Mouse (Mus musculus) left cerebral cortex, adult 6 months (tissue): ENCODE results near the gene Pde6d. TPM values are rescaled to one million over a fixed set of nuclear protein-coding genes. Genes with fewer than 3 reads are reported as not detected.

Source experiments
- long read RNA-seq, 2 experiments: library from polyadenylated mRNA; unstranded; transcript quantifications; one replicate each; pipeline ENCODE4 v2.0.0; 2019 to 2020
- polyA plus RNA-seq: library from polyadenylated mRNA; unstranded; fragments of <200 nt; fragmentation: Nextera tagmentation; gene quantifications from 2 replicates; pipeline ENCODE4 v1.2.3, GENCODE M21; 2021

The Pde6d gene
- 72.0 and 74.9 TPM in 2 replicates for polyA plus RNA-seq
- long read RNA-seq, experiment 1, transcript Pde6d-201 (5 exons, 1,159 nt): major isoform, 84 of 93 reads
- long read RNA-seq, experiment 1, partial matches to known transcripts: 2 of 93 reads
- long read RNA-seq, experiment 1, other reads (novel, unspliced or antisense): 5 of 93 reads
- long read RNA-seq, experiment 2, transcript Pde6d-201 (5 exons, 1,159 nt): major isoform, 60 of 67 reads
- long read RNA-seq, experiment 2, partial matches to known transcripts: 1 of 67 reads
- long read RNA-seq, experiment 2, other reads (novel, unspliced or antisense): 5 of 67 reads

DNA sequence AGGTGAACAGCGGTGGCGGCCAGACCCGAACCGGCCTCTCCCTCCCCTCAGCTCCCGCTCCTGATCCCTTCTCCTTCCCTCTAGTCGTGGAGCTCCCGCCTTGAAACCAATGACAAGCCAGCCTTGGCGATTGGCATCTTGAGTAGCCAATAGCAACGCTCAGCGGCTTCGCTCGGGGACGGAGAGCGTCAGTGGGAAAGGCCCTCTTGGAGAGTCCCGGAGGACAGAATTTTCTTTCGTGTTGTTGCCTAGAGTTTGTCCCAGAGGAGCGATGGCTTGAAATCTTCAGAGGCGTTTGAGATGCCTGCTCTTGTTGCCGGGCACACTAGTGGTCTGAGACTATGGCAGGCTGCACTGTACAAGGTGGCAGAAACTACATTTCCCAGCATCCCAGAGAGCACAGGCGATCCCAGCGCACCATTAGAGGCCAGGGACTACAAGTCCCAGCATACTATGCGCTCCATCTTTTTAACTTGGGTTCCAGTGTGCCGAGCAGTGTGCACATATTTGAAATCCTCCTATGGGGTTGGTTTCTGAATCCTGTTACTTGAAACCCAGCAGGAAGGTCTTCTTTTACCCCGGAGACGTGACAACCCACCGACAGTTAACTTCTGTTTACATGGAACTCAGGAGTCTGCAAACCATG is at the start of gene Pde6d, which contains the start of gene Cops7b:
Gene Pde6d, minus strand, starts transcription at position 179 of the 646 bp plus-strand sequence.
Gene Cops7b, plus strand, starts transcription at position 454 of the 646 bp plus-strand sequence.

DNA sequence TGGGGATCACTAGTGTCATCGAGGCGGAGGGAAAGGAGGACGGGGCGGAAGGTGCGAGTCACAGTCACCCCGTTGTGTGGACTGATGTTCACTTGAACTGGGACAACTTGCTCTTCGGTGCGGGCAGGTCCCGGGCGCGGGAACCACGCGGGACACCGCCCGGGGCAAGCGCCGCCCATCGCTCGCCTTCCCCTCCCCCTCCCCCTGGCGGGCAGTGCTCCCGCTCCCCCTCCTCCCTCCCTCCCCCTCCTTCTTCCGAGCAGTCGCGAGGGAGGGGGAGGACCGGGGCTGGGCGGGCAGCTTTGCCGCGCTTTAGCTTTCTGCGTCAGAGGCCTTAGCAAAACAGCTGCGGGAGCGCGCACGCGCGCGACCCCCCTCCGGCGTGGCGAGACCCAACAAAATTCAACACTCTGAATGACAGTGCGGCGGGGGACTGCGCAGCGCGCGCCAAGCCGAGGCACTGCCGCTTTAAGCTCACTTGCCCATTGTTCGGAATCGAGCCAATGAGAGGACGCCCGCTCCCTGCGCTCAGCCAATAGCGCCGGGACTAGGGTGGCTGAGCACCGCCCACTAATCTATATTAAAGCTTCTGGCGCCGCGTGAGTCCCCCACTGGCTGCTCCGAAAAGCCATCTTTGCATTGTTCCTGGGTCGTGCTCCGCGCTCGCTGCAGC is 56.2 kb downstream of the Pde6d start, which contains the start of gene Ptma:
Gene Ptma, plus strand, starts transcription at position 611 of the 673 bp plus-strand sequence.

Other genes with a start within 250 kb of the Pde6d start
- 68.9 and 73.0 TPM in 2 replicates for gene Ncl, start 223.2 kb downstream of the Pde6d start, polyA plus RNA-seq
- gene Nmur1, start 156.4 kb downstream of the Pde6d start, polyA plus RNA-seq: 0.09 and 0.16 TPM in 2 replicates
- gene Tex44, start 156.3 kb downstream of the Pde6d start, polyA plus RNA-seq: not detected in 2 replicates
- gene Ptma, start 55.9 kb downstream of the Pde6d start, polyA plus RNA-seq: 388 and 389 TPM in 2 replicates
- gene Cops7b, start 275 bp upstream of the Pde6d start, polyA plus RNA-seq: 13.8 and 20.7 TPM in 2 replicates
- 9.6 and 10.2 TPM in 2 replicates for gene Nppc, start 87.9 kb upstream of the Pde6d start, polyA plus RNA-seq
- 11.8 and 14.9 TPM in 2 replicates for gene Dis3l2, start 121.2 kb upstream of the Pde6d start, polyA plus RNA-seq